Mouse (Mus musculus): ENCODE results near the gene Ssbp4. TPM values are rescaled to one million over a fixed set of nuclear protein-coding genes. Genes with fewer than 3 reads are reported as not detected.

Ssbp4 gene
- polyA plus RNA-seq, 1 experiment from 2014 or later, result 117 TPM

- Histone ChIP-seq H3K4me1 (replicated peaks) (peaks cover 92% of the 10 kb centered on the region), H3K27me3 (ENCODE audit: insufficient read depth, poor library complexity, severe bottlenecking) (peaks cover 52% of the 10 kb centered on the region), H3K4me3 (peak overlapping the region; percentile 57), H3K36me3 (peaks cover 52% of the 10 kb centered on the region), H3K9me3 (peaks cover 10% of the 10 kb centered on the region), H3K27ac (peak overlapping the region; percentile 87)
- 86% methylated on average over 12 of the region's 12 CpGs for WGBS
- DNase-seq (ENCODE audit: low spot score), result no peak
These were observed 9.0 kb downstream of the Ssbp4 start for GRCm38 (mm10) chr8:70599507-70600290.

DNA sequence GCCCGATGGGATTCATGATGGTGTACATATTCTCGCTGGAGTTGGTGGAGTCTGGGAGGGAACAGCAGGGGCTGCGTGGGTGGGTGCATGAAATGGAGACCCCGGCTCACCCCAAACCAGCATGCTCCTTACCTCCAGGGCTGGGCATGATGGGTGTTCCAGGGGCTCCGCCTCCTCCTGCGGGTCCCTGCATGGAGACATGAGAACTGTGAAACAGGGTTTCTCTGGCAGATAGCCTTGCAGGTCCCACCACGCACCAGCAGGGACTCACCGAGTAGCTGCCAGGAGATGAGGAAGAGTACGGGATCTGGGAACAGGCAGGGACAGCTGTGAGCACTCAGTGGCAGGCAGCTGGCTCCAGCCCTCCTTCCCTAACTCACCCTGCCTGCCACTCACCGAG, 9.9 kb downstream of the Ssbp4 start:
- H3K9me3 ChIP-seq, result peaks cover 10% of the 10 kb centered on the region
- H3K27me3 ChIP-seq (ENCODE audit: insufficient read depth, poor library complexity, severe bottlenecking), result peaks cover 47% of the 10 kb centered on the region
- peaks cover 50% of the 10 kb centered on the region for H3K36me3 ChIP-seq
- 14% methylated on average over 10 of the region's 10 CpGs for WGBS
- peaks cover 93% of the 10 kb centered on the region for H3K4me1 ChIP-seq (replicated peaks)
- peak overlapping the region; percentile 57 for H3K4me3 ChIP-seq
- peak; percentile 57 for DNase-seq (ENCODE audit: low spot score)
- peak overlapping the region; percentile 87 for H3K27ac ChIP-seq

- DNase-seq (ENCODE audit: low spot score), result peak; percentile 89
- H3K9me3 ChIP-seq, result peaks cover 10% of the 10 kb centered on the region
- H3K27me3 ChIP-seq (ENCODE audit: insufficient read depth, poor library complexity, severe bottlenecking), result peaks cover 47% of the 10 kb centered on the region
- H3K4me3 ChIP-seq, result peak overlapping the region; percentile 57
- H3K4me1 ChIP-seq (replicated peaks), result peaks cover 98% of the 10 kb centered on the region
- peak overlapping the region; percentile 87 for H3K27ac ChIP-seq
- under 1% methylated on average over 29 of the region's 29 CpGs for WGBS
- H3K36me3 ChIP-seq, result peaks cover 49% of the 10 kb centered on the region
These were observed 10.4 kb downstream of the Ssbp4 start for GRCm38 (mm10) chr8:70598283-70598682.

GRCm38 (mm10) chr8:70597417-70598272, 11.0 kb downstream of the Ssbp4 start:
- H3K27ac ChIP-seq, result peak overlapping the region; percentile 87
- H3K9me3 ChIP-seq, result peaks cover 8% of the 10 kb centered on the region
- H3K27me3 ChIP-seq (ENCODE audit: insufficient read depth, poor library complexity, severe bottlenecking), result peaks cover 47% of the 10 kb centered on the region
- H3K4me1 ChIP-seq (replicated peaks), result peaks cover 98% of the 10 kb centered on the region
- WGBS, result 4% methylated on average over 68 of the region's 68 CpGs
- peaks cover 43% of the 10 kb centered on the region for H3K36me3 ChIP-seq
- DNase-seq (ENCODE audit: low spot score), result peak; percentile 42
- H3K4me3 ChIP-seq, result peak overlapping the region; percentile 57

DNA sequence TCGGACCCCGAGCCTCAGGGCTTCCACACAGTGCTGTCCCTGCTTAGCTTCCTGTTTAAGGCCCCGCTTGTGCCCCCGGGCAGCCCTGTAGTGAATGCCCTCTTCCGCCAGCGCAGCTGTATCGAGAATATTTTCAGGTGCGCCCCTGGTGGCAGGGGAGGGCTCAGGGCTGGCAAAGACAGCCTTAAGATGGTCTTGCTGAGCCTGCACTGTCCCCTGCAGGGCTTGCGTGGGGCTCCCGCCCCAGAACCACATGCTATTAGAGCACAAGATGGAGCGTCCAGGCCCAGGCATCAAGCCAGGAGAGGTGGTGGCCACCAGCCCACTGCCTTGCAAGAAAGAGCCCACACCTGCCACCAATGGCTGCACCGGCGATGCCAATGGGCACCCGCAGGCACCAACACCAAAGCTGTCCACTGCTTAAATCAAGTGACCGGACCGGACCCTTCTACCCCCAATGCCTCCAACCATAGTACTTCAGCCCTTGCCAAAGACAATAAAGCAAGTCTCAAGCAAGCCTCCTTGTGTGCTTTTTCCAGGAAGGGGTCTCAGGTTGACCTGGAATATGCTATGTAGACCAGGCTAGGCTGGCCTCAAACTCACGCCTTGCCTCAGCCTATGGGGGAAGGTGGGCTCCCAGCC, 11.8 kb downstream of the Ssbp4 start:
- peaks cover 91% of the 10 kb centered on the region for H3K4me1 ChIP-seq (replicated peaks)
- DNase-seq (ENCODE audit: low spot score), result peak; percentile 35

DNA sequence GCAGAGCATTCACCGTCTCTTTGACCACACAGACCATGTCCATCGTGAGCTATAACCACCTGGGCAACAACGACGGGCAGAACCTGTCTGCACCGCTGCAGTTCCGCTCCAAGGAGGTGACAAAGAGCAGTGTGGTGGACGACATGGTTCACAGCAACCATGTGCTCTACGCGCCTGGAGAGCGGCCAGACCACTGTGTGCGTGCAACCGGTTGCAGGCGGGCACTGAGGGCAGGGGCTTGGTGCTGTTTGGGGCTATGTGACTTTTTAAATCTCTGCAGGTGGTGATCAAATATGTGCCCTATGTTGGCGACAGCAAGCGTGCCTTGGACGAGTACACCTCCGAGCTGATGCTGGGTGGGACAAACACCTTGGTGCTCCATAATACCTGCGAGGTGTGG, 12.5 kb downstream of the Ssbp4 start:
- Histone ChIP-seq H3K4me1 (replicated peaks) (peaks cover 84% of the 10 kb centered on the region), H3K4me3 (peak overlapping the region; percentile 74; the same call in 1 of the 2 replicates)

More for the DNA sequence above, 11.8 kb downstream of the Ssbp4 start:
- Histone ChIP-seq H3K27ac (no peak overlapping the region), H3K27me3 (ENCODE audit: insufficient read depth, poor library complexity, severe bottlenecking) (peaks cover 47% of the 10 kb centered on the region), H3K4me3 (peak overlapping the region; percentile 57), H3K9me3 (peaks cover 2% of the 10 kb centered on the region; the same call in 1 of the 2 replicates), H3K36me3 (peaks cover 43% of the 10 kb centered on the region)
- 86% methylated on average over 17 of the region's 17 CpGs for WGBS

GRCm38 (mm10) chr8:70595811-70596210, 12.9 kb downstream of the Ssbp4 start:
- peaks cover 47% of the 10 kb centered on the region for H3K27me3 ChIP-seq (ENCODE audit: insufficient read depth, poor library complexity, severe bottlenecking)
- no peaks in the 10 kb centered on the region for H3K9me3 ChIP-seq
- 92% methylated on average over 12 of the region's 12 CpGs for WGBS
- no peak overlapping the region for H3K27ac ChIP-seq
- DNase-seq (ENCODE audit: low spot score), result no peak
- peaks cover 50% of the 10 kb centered on the region for H3K36me3 ChIP-seq
- H3K4me1 ChIP-seq (replicated peaks), result peaks cover 80% of the 10 kb centered on the region
- peak overlapping the region; percentile 74; the same call in 1 of the 2 replicates for H3K4me3 ChIP-seq

More for the DNA sequence above, 12.5 kb downstream of the Ssbp4 start:
- no peak for DNase-seq (ENCODE audit: low spot score)
- Histone ChIP-seq H3K36me3 (peaks cover 47% of the 10 kb centered on the region), H3K27ac (no peak overlapping the region), H3K9me3 (no peaks in the 10 kb centered on the region), H3K27me3 (ENCODE audit: insufficient read depth, poor library complexity, severe bottlenecking) (peaks cover 47% of the 10 kb centered on the region)
- 94% methylated on average over 18 of the region's 18 CpGs for WGBS

DNA sequence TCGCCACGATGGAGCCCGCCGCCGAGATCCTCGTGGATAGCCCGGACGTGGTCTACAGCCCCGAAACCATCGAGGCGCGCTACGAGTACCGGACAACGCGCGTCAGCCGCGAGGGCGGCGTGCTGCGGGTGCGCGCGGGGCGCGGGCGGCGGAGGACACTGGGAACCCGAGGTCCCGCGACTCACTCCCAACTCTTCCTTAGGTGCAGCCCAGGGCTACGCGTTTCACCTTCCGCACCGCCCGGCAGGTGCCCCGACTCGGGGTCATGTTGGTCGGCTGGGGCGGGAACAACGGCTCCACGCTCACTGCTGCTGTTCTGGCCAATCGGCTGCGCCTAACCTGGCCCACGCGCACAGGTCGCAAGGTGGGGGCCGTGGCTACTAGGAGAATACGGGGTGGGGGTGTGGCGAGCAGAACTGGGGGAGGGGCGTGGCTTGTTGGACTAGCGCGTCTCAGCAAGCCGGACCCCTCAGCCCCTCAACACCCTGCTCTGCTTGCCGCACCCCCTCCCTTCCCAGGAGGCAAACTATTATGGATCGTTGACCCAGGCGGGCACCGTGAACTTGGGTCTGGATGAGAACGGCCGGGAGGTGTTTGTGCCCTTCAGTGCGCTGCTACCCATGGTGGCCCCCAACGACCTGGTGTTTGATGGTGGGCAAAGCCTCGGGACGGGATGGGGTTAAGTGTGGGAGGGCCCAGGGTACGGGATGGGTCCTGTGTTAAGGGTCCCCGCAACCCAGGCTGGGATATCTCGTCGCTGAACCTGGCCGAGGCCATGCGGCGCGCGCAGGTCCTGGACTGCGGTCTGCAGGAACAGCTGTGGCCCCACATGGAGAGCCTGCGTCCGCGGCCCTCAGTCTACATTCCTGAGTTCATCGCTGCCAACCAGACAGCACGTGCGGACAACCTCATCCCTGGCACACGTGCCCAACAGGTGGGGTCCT, 13.8 kb downstream of the Ssbp4 start:
- DNase-seq (ENCODE audit: low spot score), result peak; percentile 41
- H3K36me3 ChIP-seq, result peaks cover 59% of the 10 kb centered on the region
- H3K9me3 ChIP-seq, result no peaks in the 10 kb centered on the region
- peaks cover 71% of the 10 kb centered on the region for H3K4me1 ChIP-seq (replicated peaks)
- 10% methylated on average over 82 of the region's 82 CpGs for WGBS
- H3K27me3 ChIP-seq (ENCODE audit: insufficient read depth, poor library complexity, severe bottlenecking), result peaks cover 44% of the 10 kb centered on the region
- peak overlapping the region; percentile 86 for H3K27ac ChIP-seq
- H3K4me3 ChIP-seq, result peak overlapping the region; percentile 74

- H3K27ac ChIP-seq, result peak within 1 kb of the TSS; percentile 86
- DNase-seq (ENCODE audit: low spot score), result peak; percentile 94
- H3K4me1 ChIP-seq (replicated peaks), result peaks cover 63% of the 10 kb centered on the region
- no peaks in the 10 kb centered on the region for H3K9me3 ChIP-seq
- under 1% methylated on average over 40 of the region's 40 CpGs for WGBS
- H3K4me3 ChIP-seq, result peak within 1 kb of the TSS; percentile 74
- H3K36me3 ChIP-seq, result peaks cover 62% of the 10 kb centered on the region
- peaks cover 36% of the 10 kb centered on the region for H3K27me3 ChIP-seq (ENCODE audit: insufficient read depth, poor library complexity, severe bottlenecking)
These were observed 14.6 kb downstream of the Ssbp4 start, which contains the start of gene Isyna1 for GRCm38 (mm10) chr8:70593961-70594609. Isyna1 (plus strand) TSS chr8:70594373.

DNA sequence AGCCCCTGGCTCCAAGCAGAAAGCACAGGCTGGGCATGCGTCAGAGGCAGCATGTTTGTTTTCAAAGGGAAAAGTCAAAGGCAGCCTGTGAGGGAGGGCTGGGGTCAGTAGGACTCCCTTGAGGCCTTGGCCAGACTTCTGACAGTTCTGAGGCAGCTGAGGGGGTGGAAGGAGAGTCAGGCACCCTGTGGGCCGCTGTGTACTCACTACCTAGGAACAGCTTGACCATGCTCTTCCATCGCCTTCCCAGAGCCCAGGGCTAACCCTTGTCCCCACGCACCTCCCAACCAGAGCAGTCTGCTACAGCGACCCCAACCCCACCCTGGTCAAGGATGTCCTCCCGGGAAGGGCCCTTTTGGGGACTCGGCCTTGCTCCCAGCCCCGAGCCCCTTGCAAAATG, 15.5 kb downstream of the Ssbp4 start:
- H3K27me3 ChIP-seq (ENCODE audit: insufficient read depth, poor library complexity, severe bottlenecking), result peaks cover 32% of the 10 kb centered on the region
- H3K4me1 ChIP-seq (replicated peaks), result peaks cover 54% of the 10 kb centered on the region
- no peak for DNase-seq (ENCODE audit: low spot score)
- WGBS, result 49% methylated on average over 8 of the region's 8 CpGs
- peak overlapping the region; percentile 86 for H3K27ac ChIP-seq
- H3K36me3 ChIP-seq, result peaks cover 68% of the 10 kb centered on the region
- no peaks in the 10 kb centered on the region for H3K9me3 ChIP-seq
- H3K4me3 ChIP-seq, result peak overlapping the region; percentile 74

- no peak overlapping the region for H3K27ac ChIP-seq
- peaks cover 38% of the 10 kb centered on the region for H3K4me1 ChIP-seq (replicated peaks)
- no peak for DNase-seq (ENCODE audit: low spot score)
- WGBS, result 93% methylated on average over 12 of the region's 12 CpGs
- H3K4me3 ChIP-seq, result no peak overlapping the region
- peaks cover 72% of the 10 kb centered on the region for H3K36me3 ChIP-seq
- no peaks in the 10 kb centered on the region for H3K9me3 ChIP-seq
- peaks cover 17% of the 10 kb centered on the region for H3K27me3 ChIP-seq (ENCODE audit: insufficient read depth, poor library complexity, severe bottlenecking)
These were observed 17.1 kb downstream of the Ssbp4 start for GRCm38 (mm10) chr8:70591569-70591968.
